Mouse (Mus musculus): ENCODE measurements around the gene Pjvk.

GRCm38 (mm10) chr2:76682301-76682700, 34.0 kb downstream of the Pjvk start:
- TF ChIP-seq ZC3H11A (IDR thresholded peaks at IDR 0.05; ENCODE audit: borderline replicate concordance, low read depth, low read length) (no peak), MAFK (IDR thresholded peaks at IDR 0.05; ENCODE audit: insufficient read depth, low read depth, low read length) (no peak), ZNF384 (IDR thresholded peaks at IDR 0.05; ENCODE audit: low read depth, low read length) (no peak)

All from ES-E14 (cell line).